Mouse (Mus musculus) heart, postnatal 0 days (tissue): ENCODE data around the gene Mrnip.

Experiments used
- CTCF ChIP-seq: IDR thresholded peaks from 2 replicates; pipeline ENCODE4 v1.5.1; 2016; ENCODE audit warnings: antibody characterized with exemption, control low read depth, low read depth
- EP300 ChIP-seq: IDR thresholded peaks from 2 replicates; pipeline ENCODE4 v1.6.1; 2016; ENCODE audit warnings: antibody characterized with exemption, low read depth

- TF ChIP-seq CTCF, result no peak
- no peak for TF ChIP-seq EP300
These were observed 18.5 kb upstream of the Mrnip start for GRCm38 (mm10) chr11:50155785-50156184.
